Mouse (Mus musculus) erythroblast, embryonic 14.5 days (primary cell): ENCODE data around the gene Il17re.

Source experiments
- GATA1 ChIP-seq: IDR thresholded peaks from 2 replicates; pipeline ENCODE4 v1.6.1; 2012; ENCODE audit warnings: low read length, inconsistent platforms, mixed read lengths
- TAL1 ChIP-seq: IDR thresholded peaks from 3 replicates; pipeline ENCODE4 v1.6.1; 2012; ENCODE audit warnings: low read length, inconsistent platforms, mixed read lengths

DNA sequence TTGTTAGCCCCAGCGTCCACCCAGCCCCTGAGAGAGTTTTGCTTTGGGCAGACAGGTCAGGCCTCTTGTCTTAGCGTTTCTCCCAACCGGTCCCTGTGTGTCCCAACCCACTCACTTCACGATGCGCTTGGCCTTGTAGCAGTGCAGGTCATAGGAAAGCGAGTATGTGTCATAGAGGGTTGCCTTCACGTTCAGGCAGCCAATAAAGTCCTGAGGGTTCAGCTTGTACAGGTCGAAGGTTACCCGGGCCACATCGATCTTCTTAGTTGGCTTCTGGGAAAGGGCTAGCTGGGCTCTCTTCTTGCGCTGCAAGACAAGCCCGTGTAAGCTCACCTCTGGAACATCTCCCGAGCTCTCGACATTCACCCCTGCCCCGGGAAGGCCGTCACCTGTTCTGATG is 30.3 kb upstream of the Il17re start:
- TF ChIP-seq GATA1 (no peak), TAL1 (no peak)
